Mouse (Mus musculus) limb, embryonic 14.5 days (tissue): ENCODE data around the gene Klra2. TPM values are rescaled to one million over a fixed set of nuclear protein-coding genes. Genes with fewer than 3 reads are reported as not detected.

Source experiments
- ATAC-seq: fragments of 200-750 bp; cut with Nextera tagmentation; 2 replicates; pipeline ENCODE4 v1.8.0; 2017; ENCODE audit warnings: low read depth, moderate number of reproducible peaks, moderate TSS enrichment; ENCODE audit not compliant: low FRiP score
- DNase-seq: peaks from one replicate; pipeline ENCODE4 v3.0.0-alpha.2; 2015; ENCODE audit warnings: low spot score
- H3K27ac ChIP-seq: fragments of 300-500 bp; sonication (generic); replicated peaks from 2 replicates; pipeline ENCODE4 v1.5.1; 2014; ENCODE audit warnings: low read depth, mild to moderate bottlenecking, low read length, moderate library complexity, mixed read lengths
- H3K27me3 ChIP-seq: fragments of 300-500 bp; sonication (generic); 2 replicates; pipeline ENCODE4 v1.6.1; 2014; ENCODE audit warnings: low read length, mixed read lengths; ENCODE audit not compliant: control insufficient read depth, insufficient read depth
- H3K36me3 ChIP-seq: fragments of 300-500 bp; sonication (generic); 2 replicates; pipeline ENCODE4 v1.6.1; 2014; ENCODE audit warnings: mild to moderate bottlenecking, low read length, moderate library complexity, mixed read lengths; ENCODE audit not compliant: control insufficient read depth, insufficient read depth
- H3K4me1 ChIP-seq: fragments of 300-500 bp; sonication (generic); 2 replicates; pipeline ENCODE4 v1.6.1; 2014; ENCODE audit warnings: antibody characterized with exemption, low read length, mixed read lengths; ENCODE audit not compliant: control insufficient read depth, insufficient read depth
- H3K4me2 ChIP-seq: fragments of 300-500 bp; sonication (generic); replicated peaks from 2 replicates; pipeline ENCODE4 v1.6.1; 2014; ENCODE audit warnings: low read depth, mild to moderate bottlenecking, low read length, moderate library complexity; ENCODE audit not compliant: severe bottlenecking
- H3K4me3 ChIP-seq: fragments of 300-500 bp; sonication (generic); replicated peaks from 2 replicates; pipeline ENCODE4 v1.5.1; 2014; ENCODE audit warnings: low read length
- H3K9ac ChIP-seq: fragments of 300-500 bp; sonication (generic); 2 replicates; pipeline ENCODE4 v1.6.1; 2014; ENCODE audit warnings: mild to moderate bottlenecking, low read depth, low read length, moderate library complexity; ENCODE audit not compliant: severe bottlenecking
- H3K9me3 ChIP-seq: fragments of 300-500 bp; sonication (generic); 2 replicates; pipeline ENCODE4 v1.6.1; 2016; ENCODE audit warnings: low read length; ENCODE audit not compliant: control insufficient read depth
- POLR2A ChIP-seq: fragments of 200-500 bp; IDR thresholded peaks from 2 replicates; pipeline ENCODE4 v1.8.0; 2012; ENCODE audit warnings: inconsistent platforms, mild to moderate bottlenecking, moderate library complexity, borderline replicate concordance; ENCODE audit not compliant: insufficient read depth, insufficient read length; ENCODE audit errors: extremely low read depth
- WGBS: fragments of 180-500 bp; shearing (Covaris S2); extraction: QIAGEN DNeasy Blood & Tissue Kit; methylation state at CpG from one replicate; pipeline ENCODE4 v1.1.7; 2014; 5-methylcytosine and 5-hydroxymethylcytosine counted together
- polyA plus RNA-seq, 2 experiments: library from polyadenylated mRNA; depleted of rRNA in 1 of 2; stranded (reverse) in 1 of 2; unstranded in 1 of 2; fragments of >200 nt; fragmentation: Nextera tagmentation in 1 of 2; extraction: Ambion mirVana in 1 of 2; gene quantifications; 2 replicates each; pipeline versions ENCODE4 v1.2.1 to v1.2.3; 2012 to 2014

Gene Klra2
- 0.20 and 0.22 TPM in 2 replicates for polyA plus RNA-seq (2012; rRNA removed)
- 0.14 TPM in 1 of 2 replicates, not detected in the other for polyA plus RNA-seq (2014; fragmentation: Nextera tagmentation; extraction: Ambion mirVana)

DNA sequence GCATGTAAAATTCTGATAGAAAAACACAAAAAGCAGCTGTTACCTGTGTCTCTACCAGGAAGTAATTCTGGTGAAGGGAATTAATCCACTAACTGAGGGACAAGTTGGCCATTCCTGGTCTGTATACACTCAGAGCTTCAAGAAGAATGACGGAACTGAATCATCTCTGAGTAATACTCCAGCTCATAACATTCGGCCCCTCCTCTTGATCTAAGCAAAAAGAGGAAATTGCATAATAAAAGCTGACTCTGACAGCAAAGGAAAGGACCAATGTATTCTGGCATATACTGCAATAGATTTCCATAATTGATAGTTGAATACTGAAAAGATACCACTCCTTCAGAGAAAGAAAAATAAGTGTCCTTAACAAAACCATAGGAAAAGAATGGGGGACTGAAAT lies at the start of gene Klra2:
Gene Klra2 (minus strand): TSS at position 157 of the 400 bp plus-strand sequence.
- Histone ChIP-seq H3K4me2 (no peak within 1 kb of the TSS), H3K4me1 (no peaks in the 10 kb centered on the region), H3K36me3 (no peaks in the 10 kb centered on the region), H3K9ac (no peak within 1 kb of the TSS), H3K27me3 (no peaks in the 10 kb centered on the region), H3K4me3 (no peak within 1 kb of the TSS), H3K27ac (no peak within 1 kb of the TSS), H3K9me3 (no peaks in the 10 kb centered on the region)
- WGBS: 80% methylated on average over 2 of the region's 2 CpGs
- ATAC-seq (no peak), DNase-seq (no peak)
- no peak for TF ChIP-seq POLR2A

GRCm38 (mm10) chr6:131294435-131295112 lies 47.4 kb upstream of the Klra2 start:
- 81% methylated on average over 5 of the region's 5 CpGs for WGBS
- H3K27ac ChIP-seq: no peak overlapping the region
- no peak overlapping the region for H3K4me3 ChIP-seq
- no peak overlapping the region for H3K4me2 ChIP-seq
- 0 out of 2 replicates have a peak, but pooled peaks cover 4% of the 10 kb centered on the region for H3K4me1 ChIP-seq
- TF ChIP-seq POLR2A: no peak
- DNase-seq (no peak), ATAC-seq (no peak)
- no peaks in the 10 kb centered on the region for H3K27me3 ChIP-seq
- H3K9ac ChIP-seq: no peak overlapping the region
- H3K9me3 ChIP-seq: no peaks in the 10 kb centered on the region
- no peaks in the 10 kb centered on the region for H3K36me3 ChIP-seq

DNA sequence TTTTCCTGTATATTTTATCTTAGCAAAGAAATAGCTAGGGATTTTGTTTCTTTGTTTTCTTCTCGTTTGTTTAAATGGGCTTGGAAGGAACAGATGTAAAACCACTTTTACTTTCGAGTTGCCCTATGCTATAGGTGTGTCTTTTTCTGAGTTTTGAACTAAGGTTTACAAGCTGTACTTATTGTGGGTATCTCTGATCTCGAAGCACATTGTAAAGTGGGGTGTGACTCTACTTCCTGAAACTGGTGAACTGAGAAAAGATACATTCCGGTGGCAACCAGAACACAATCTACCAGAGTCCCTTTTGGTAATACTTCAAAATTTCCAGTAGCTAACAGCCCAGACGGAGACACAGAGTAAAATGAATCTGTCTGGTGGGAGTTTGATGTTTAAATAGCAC lies 46.8 kb upstream of the Klra2 start:
- H3K9me3 ChIP-seq: no peaks in the 10 kb centered on the region
- H3K4me3 ChIP-seq: peak overlapping the region; percentile 72
- ATAC-seq (no peak), DNase-seq (no peak)
- H3K9ac ChIP-seq: no peak overlapping the region
- H3K4me2 ChIP-seq: peak overlapping the region; percentile 52
- H3K27me3 ChIP-seq: no peaks in the 10 kb centered on the region
- WGBS: 84% methylated on average over 5 of the region's 5 CpGs
- no peak for TF ChIP-seq POLR2A
- H3K4me1 ChIP-seq: 0 out of 2 replicates have a peak, but pooled peaks cover 4% of the 10 kb centered on the region
- H3K36me3 ChIP-seq: no peaks in the 10 kb centered on the region
- H3K27ac ChIP-seq: no peak overlapping the region

DNA sequence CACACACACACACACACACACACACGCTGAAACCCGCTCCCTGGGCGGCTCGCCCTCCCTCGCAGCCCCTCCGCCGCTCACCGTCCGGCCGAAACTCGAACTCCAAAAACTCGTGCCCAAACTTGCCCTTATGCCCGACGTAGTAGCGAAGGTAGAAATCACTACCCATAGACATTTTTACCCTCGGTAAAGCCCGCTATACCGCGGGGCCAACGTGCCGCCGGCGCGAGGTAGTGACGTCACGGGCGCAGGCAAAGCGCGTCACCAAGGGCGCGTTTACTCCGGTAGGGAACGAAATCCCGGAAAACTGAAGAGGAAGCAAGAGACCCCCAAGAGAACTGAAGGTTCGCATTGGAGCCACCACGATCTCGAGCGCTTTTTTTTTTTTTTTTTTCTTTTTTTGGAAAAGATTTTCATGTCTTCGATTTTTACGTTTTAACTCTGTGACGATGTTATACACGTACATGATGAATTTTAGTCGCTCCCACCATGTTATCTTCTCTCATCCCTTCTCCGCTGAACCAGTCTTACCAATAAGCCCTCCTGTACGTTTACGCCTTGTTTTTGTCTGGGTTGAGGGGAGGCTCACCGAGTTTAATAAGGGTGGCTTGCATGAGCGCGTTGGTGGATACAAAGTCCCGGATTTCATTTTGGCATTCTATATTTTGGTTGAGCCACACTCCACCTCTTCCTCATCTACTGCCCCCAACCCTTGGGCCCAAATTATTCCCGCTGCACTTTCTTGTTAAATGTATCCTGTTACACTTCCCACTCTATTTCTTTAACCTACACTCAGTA lies 46.0 kb upstream of the Klra2 start, which contains the start of gene Magohb:
Gene Magohb (minus strand): TSS at position 254 of the 798 bp plus-strand sequence.
- Histone ChIP-seq H3K4me2 (peak within 1 kb of the TSS; percentile 60), H3K36me3 (peaks cover 2% of the 10 kb centered on the region), H3K9ac (peak within 1 kb of the TSS; percentile 88), H3K27me3 (no peaks in the 10 kb centered on the region), H3K4me1 (0 out of 2 replicates have a peak, but pooled peaks cover 4% of the 10 kb centered on the region), H3K9me3 (no peaks in the 10 kb centered on the region), H3K4me3 (peak within 1 kb of the TSS; percentile 72), H3K27ac (peak within 1 kb of the TSS; percentile 77)
- peak; percentile 85 for DNase-seq
- ATAC-seq: peak; percentile 89
- no peak for TF ChIP-seq POLR2A
- 1% methylated on average over 45 of the region's 51 CpGs for WGBS

- 18% methylated on average over 10 of the region's 10 CpGs for WGBS
- Histone ChIP-seq H3K27ac (peak overlapping the region; percentile 77), H3K4me1 (0 out of 2 replicates have a peak, but pooled peaks cover 4% of the 10 kb centered on the region), H3K9me3 (no peaks in the 10 kb centered on the region), H3K9ac (peak overlapping the region; percentile 88), H3K4me3 (peak overlapping the region; percentile 72), H3K4me2 (peak overlapping the region; percentile 60), H3K36me3 (peaks cover 9% of the 10 kb centered on the region), H3K27me3 (no peaks in the 10 kb centered on the region)
- ATAC-seq: peak; percentile 34
- no peak for DNase-seq
- no peak for TF ChIP-seq POLR2A
Measured at GRCm38 (mm10) chr6:131292276-131292990, 45.3 kb upstream of the Klra2 start.
